Mouse (Mus musculus) left cerebral cortex, postnatal 36 days (tissue): ENCODE measurements at regions not wholly inside any gene's neighbourhood (a gene's known extent, or its start where the extent isn't known, plus 50 kb on each side); places are given as distances from the start of the nearest gene placed in this dataset.

ENCODE experiments used
- DNase-seq, 2 experiments: peaks; one replicate each; pipeline ENCODE4 v3.0.0; 2021 to 2022; ENCODE audit warnings: low spot score in 2 of 2, mixed read lengths in 1 of 2
- intact Hi-C: fragments of 180-260 bp; cut with DNase I; formaldehyde crosslinking; loops from one replicate; pipeline ENCODE4 v1.15.1; 2025

GRCm38 (mm10) chr15:69766743-69767142, 3266.0 kb upstream of the Lrrc6 start:
- intact Hi-C loops = no loop called here
- DNase-seq = no peak

GRCm38 (mm10) chr15:69752616-69753015, 3251.9 kb upstream of the Lrrc6 start:
- no peak for DNase-seq
- intact Hi-C loops = no loop called here

DNA sequence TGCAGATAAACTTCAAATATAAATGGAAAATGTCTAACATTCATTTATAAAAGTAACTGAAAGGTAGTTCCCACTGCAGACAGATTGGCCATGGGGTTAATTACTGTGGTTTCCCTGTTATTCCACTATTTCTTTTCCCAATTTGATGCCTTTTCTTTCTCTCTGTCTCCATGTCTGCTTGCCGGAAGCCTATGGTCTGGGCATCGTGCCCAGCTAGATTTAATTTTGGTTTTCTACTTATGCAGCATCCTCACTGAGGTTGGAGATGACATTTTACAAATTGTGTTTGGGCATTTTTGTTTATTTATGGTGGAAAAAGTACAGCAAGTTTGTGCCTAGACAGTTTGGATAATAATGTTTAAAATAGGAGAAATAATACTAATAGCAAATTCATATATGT, 3214.0 kb upstream of the Lrrc6 start:
- DNase-seq = peak; percentile 51 to 58
- intact Hi-C loops = no loop called here

- intact Hi-C loops = no loop called here
- no peak for DNase-seq
These were observed 3213.2 kb upstream of the Lrrc6 start for GRCm38 (mm10) chr15:69713900-69714299.

DNA sequence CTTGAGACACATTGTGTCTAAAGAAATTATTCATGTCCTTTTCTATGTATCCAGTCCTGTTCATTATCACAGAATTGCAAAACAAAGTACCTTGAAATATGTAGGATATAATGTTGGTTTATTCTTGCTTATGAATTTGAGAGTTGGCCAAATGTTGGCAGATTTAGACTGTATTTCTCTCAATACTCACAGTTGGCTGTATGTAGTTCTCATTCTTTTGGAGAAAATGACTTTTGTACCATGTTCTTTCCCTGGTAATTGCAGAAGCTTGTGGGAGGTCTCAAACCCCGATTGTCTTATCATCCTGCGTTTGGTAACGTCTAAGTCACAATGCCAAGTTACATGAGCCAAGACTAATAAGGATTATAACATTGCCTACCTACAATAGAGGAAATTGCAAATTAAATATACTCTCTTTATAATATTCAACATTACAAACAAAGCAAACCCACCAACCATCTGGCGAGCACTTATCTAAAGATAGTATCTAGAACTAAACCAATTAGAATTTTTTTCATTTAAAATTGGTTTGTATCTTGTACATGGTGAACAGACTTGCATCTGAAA, 3195.0 kb upstream of the Lrrc6 start:
- intact Hi-C loops = no loop called here
- peak in 1 of 2 experiments; percentile 9 for DNase-seq

- no peak for DNase-seq
- intact Hi-C loops = no loop called here
These were observed 3189.8 kb upstream of the Lrrc6 start for GRCm38 (mm10) chr15:69690501-69690900.
